Mouse (Mus musculus) neural tube, embryonic 13.5 days (tissue): ENCODE data around the gene Morn1. TPM values are rescaled to one million over a fixed set of nuclear protein-coding genes. Genes with fewer than 3 reads are reported as not detected.
A peak's percentile ranks its signal among the peaks of the same experiment; 100 is the strongest.

Experiments
- ATAC-seq: fragments of 200-750 bp; cut with Nextera tagmentation; 2 replicates; pipeline ENCODE4 v1.8.0; 2017; ENCODE audit warnings: low read depth, mild to moderate bottlenecking, moderate TSS enrichment, moderate library complexity
- H3K27ac ChIP-seq: fragments of 300-500 bp; sonication (generic); replicated peaks from 2 replicates; pipeline ENCODE4 v1.5.1; 2015; ENCODE audit warnings: moderate library complexity, mild to moderate bottlenecking, inconsistent platforms
- H3K27me3 ChIP-seq: fragments of 300-500 bp; sonication (generic); 2 replicates; pipeline ENCODE4 v1.6.1; 2015; ENCODE audit warnings: mild to moderate bottlenecking, inconsistent platforms
- H3K36me3 ChIP-seq: fragments of 300-500 bp; sonication (generic); 2 replicates; pipeline ENCODE4 v1.6.1; 2015; ENCODE audit warnings: mild to moderate bottlenecking, inconsistent platforms
- H3K4me1 ChIP-seq: fragments of 300-500 bp; sonication (generic); replicated peaks from 2 replicates; pipeline ENCODE4 v1.6.1; 2015; ENCODE audit warnings: inconsistent platforms
- H3K4me2 ChIP-seq: fragments of 300-500 bp; sonication (generic); 2 replicates; pipeline ENCODE4 v1.6.1; 2015; ENCODE audit warnings: inconsistent platforms, mild to moderate bottlenecking, moderate library complexity
- H3K4me3 ChIP-seq: fragments of 300-500 bp; sonication (generic); 2 replicates; pipeline ENCODE4 v1.5.1; 2015; ENCODE audit warnings: mild to moderate bottlenecking, inconsistent platforms
- H3K9ac ChIP-seq: fragments of 300-500 bp; sonication (generic); 2 replicates; pipeline ENCODE4 v1.6.1; 2015; ENCODE audit warnings: moderate library complexity, mild to moderate bottlenecking, inconsistent platforms
- H3K9me3 ChIP-seq: fragments of 300-500 bp; sonication (generic); 2 replicates; pipeline ENCODE4 v1.6.1; 2016; ENCODE audit warnings: inconsistent platforms
- WGBS: fragments of 180-500 bp; shearing (Covaris S2); methylation state at CpG from one replicate; pipeline ENCODE4 v1.1.7; 2015; 5-methylcytosine and 5-hydroxymethylcytosine counted together
- polyA plus RNA-seq: library from polyadenylated mRNA; unstranded; fragments of >200 nt; fragmentation: Nextera tagmentation; extraction: Ambion mirVana; gene quantifications from 2 replicates; pipeline ENCODE4 v1.2.1, GENCODE M21; 2015

Gene Morn1
- polyA plus RNA-seq, result 5.6 and 5.7 TPM in 2 replicates

- ATAC-seq, result peak; percentile 98
- under 1% methylated on average over 81 of the region's 85 CpGs for WGBS
- Histone ChIP-seq H3K36me3 (peaks cover 18% of the 10 kb centered on the region), H3K9me3 (no peaks in the 10 kb centered on the region), H3K27ac (peak within 1 kb of the TSS; percentile 94), H3K27me3 (no peaks in the 10 kb centered on the region), H3K9ac (peak within 1 kb of the TSS; percentile 96), H3K4me1 (peaks cover 43% of the 10 kb centered on the region), H3K4me2 (peak within 1 kb of the TSS; percentile 95), H3K4me3 (peak within 1 kb of the TSS; percentile 94)
These were observed at the start of gene Morn1, which contains the start of gene Rer1 for GRCm38 (mm10) chr4:155086108-155087024. Gene Morn1 (plus strand): TSS chr4:155086577. Gene Rer1 (minus strand): TSS chr4:155086382.

GRCm38 (mm10) chr4:155040197-155040596 is 46.2 kb upstream of the Morn1 start:
- H3K27ac ChIP-seq, result peak overlapping the region; percentile 7; the same call in 1 of the 2 replicates
- H3K4me3 ChIP-seq, result 0 out of 2 replicates have a peak overlapping the region, but pooled peaks have one; percentile 5

GRCm38 (mm10) chr4:155040696-155041095 is 45.7 kb upstream of the Morn1 start:
- Histone ChIP-seq H3K9me3 (no peaks in the 10 kb centered on the region), H3K9ac (peak overlapping the region; percentile 41; the same call in 1 of the 2 replicates), H3K4me3 (no peak overlapping the region), H3K36me3 (no peaks in the 10 kb centered on the region), H3K4me1 (peaks cover 35% of the 10 kb centered on the region), H3K27me3 (peaks cover 51% of the 10 kb centered on the region), H3K4me2 (peak overlapping the region; percentile 27), H3K27ac (peak overlapping the region; percentile 7; the same call in 1 of the 2 replicates)
- WGBS, result 60% methylated on average over 6 of the region's 6 CpGs
- no peak for ATAC-seq

More at GRCm38 (mm10) chr4:155040197-155040596, 46.2 kb upstream of the Morn1 start:
- H3K27me3 ChIP-seq, result peaks cover 46% of the 10 kb centered on the region
- peak overlapping the region; percentile 27 for H3K4me2 ChIP-seq
- no peaks in the 10 kb centered on the region for H3K9me3 ChIP-seq
- H3K36me3 ChIP-seq, result no peaks in the 10 kb centered on the region
- H3K9ac ChIP-seq, result peak overlapping the region; percentile 41
- 0 out of 2 replicates have a peak, but pooled peaks have one; percentile 13 for ATAC-seq
- 12% methylated on average over 9 of the region's 9 CpGs for WGBS
- peaks cover 36% of the 10 kb centered on the region for H3K4me1 ChIP-seq

- Histone ChIP-seq H3K9me3 (no peaks in the 10 kb centered on the region), H3K4me1 (peaks cover 35% of the 10 kb centered on the region), H3K27me3 (peaks cover 55% of the 10 kb centered on the region), H3K4me3 (peak overlapping the region; percentile 45), H3K9ac (peak overlapping the region; percentile 69), H3K4me2 (peak overlapping the region; percentile 74), H3K27ac (no peak overlapping the region), H3K36me3 (no peaks in the 10 kb centered on the region)
- ATAC-seq, result peak; percentile 25; the same call in 1 of the 2 replicates
- 2% methylated on average over 62 of the region's 65 CpGs for whole genome bisulfite sequencing
These were observed 43.6 kb upstream of the Morn1 start for GRCm38 (mm10) chr4:155042606-155043288.

GRCm38 (mm10) chr4:155043289-155043625 is 43.1 kb upstream of the Morn1 start:
- Histone ChIP-seq H3K36me3 (no peaks in the 10 kb centered on the region), H3K9me3 (no peaks in the 10 kb centered on the region), H3K4me3 (peak overlapping the region; percentile 45), H3K9ac (peak overlapping the region; percentile 69), H3K27me3 (peaks cover 55% of the 10 kb centered on the region), H3K4me1 (peaks cover 35% of the 10 kb centered on the region), H3K27ac (no peak overlapping the region), H3K4me2 (peak overlapping the region; percentile 74)
- ATAC-seq, result peak; percentile 28; the same call in 1 of the 2 replicates
- WGBS, result 1% methylated on average over 25 of the region's 25 CpGs

GRCm38 (mm10) chr4:155046636-155047035 is 39.7 kb upstream of the Morn1 start:
- H3K9ac ChIP-seq, result no peak overlapping the region
- WGBS, result 86% methylated on average over 14 of the region's 14 CpGs
- no peak overlapping the region for H3K27ac ChIP-seq
- H3K4me2 ChIP-seq, result no peak overlapping the region
- H3K4me1 ChIP-seq, result peaks cover 17% of the 10 kb centered on the region
- no peak for ATAC-seq
- no peaks in the 10 kb centered on the region for H3K36me3 ChIP-seq
- H3K27me3 ChIP-seq, result peaks cover 45% of the 10 kb centered on the region
- no peaks in the 10 kb centered on the region for H3K9me3 ChIP-seq
- H3K4me3 ChIP-seq, result no peak overlapping the region

GRCm38 (mm10) chr4:155050116-155050515 is 36.3 kb upstream of the Morn1 start:
- WGBS, result 74% methylated on average over 7 of the region's 7 CpGs
- H3K4me3 ChIP-seq, result no peak overlapping the region

GRCm38 (mm10) chr4:155056724-155057123 is 29.7 kb upstream of the Morn1 start, which contains the start of gene Plch2:
Gene Plch2 (minus strand): TSS chr4:155056784.
- H3K27me3 ChIP-seq, result no peaks in the 10 kb centered on the region
- WGBS, result 68% methylated on average over 10 of the region's 10 CpGs
- H3K9me3 ChIP-seq, result no peaks in the 10 kb centered on the region
- H3K27ac ChIP-seq, result no peak within 1 kb of the TSS
- no peak within 1 kb of the TSS for H3K4me2 ChIP-seq
- no peak within 1 kb of the TSS for H3K4me3 ChIP-seq
- no peaks in the 10 kb centered on the region for H3K36me3 ChIP-seq
- ATAC-seq, result no peak
- H3K4me1 ChIP-seq, result peaks cover 45% of the 10 kb centered on the region
- H3K9ac ChIP-seq, result peak within 1 kb of the TSS; percentile 17; the same call in 1 of the 2 replicates

More at GRCm38 (mm10) chr4:155050116-155050515, 36.3 kb upstream of the Morn1 start:
- no peaks in the 10 kb centered on the region for H3K9me3 ChIP-seq
- no peak overlapping the region for H3K4me2 ChIP-seq
- H3K27ac ChIP-seq, result no peak overlapping the region
- peaks cover 10% of the 10 kb centered on the region for H3K27me3 ChIP-seq
- no peak overlapping the region for H3K9ac ChIP-seq
- H3K36me3 ChIP-seq, result no peaks in the 10 kb centered on the region
- no peak for ATAC-seq
- peaks cover 17% of the 10 kb centered on the region for H3K4me1 ChIP-seq

- H3K9ac ChIP-seq, result no peak overlapping the region
- peaks cover 40% of the 10 kb centered on the region for H3K4me1 ChIP-seq
- no peak overlapping the region for H3K4me3 ChIP-seq
- H3K27me3 ChIP-seq, result no peaks in the 10 kb centered on the region
- 35% methylated on average over 10 of the region's 10 CpGs for WGBS
- ATAC-seq, result no peak
- H3K36me3 ChIP-seq, result no peaks in the 10 kb centered on the region
- no peak overlapping the region for H3K27ac ChIP-seq
- no peaks in the 10 kb centered on the region for H3K9me3 ChIP-seq
- no peak overlapping the region for H3K4me2 ChIP-seq
These were observed 28.1 kb upstream of the Morn1 start for GRCm38 (mm10) chr4:155058325-155058724.

- Histone ChIP-seq H3K27ac (no peak overlapping the region), H3K9ac (peak overlapping the region; percentile 31; the same call in 1 of the 2 replicates), H3K36me3 (peaks cover 9% of the 10 kb centered on the region), H3K9me3 (no peaks in the 10 kb centered on the region), H3K27me3 (no peaks in the 10 kb centered on the region), H3K4me3 (no peak overlapping the region), H3K4me1 (peaks cover 38% of the 10 kb centered on the region), H3K4me2 (no peak overlapping the region)
- no peak for ATAC-seq
- WGBS, result 36% methylated on average over 3 of the region's 3 CpGs
These were observed 22.5 kb upstream of the Morn1 start for GRCm38 (mm10) chr4:155063895-155064294.

GRCm38 (mm10) chr4:155064474-155064873 is 21.9 kb upstream of the Morn1 start:
- WGBS, result 82% methylated on average over 2 of the region's 2 CpGs
- Histone ChIP-seq H3K4me3 (no peak overlapping the region), H3K27ac (no peak overlapping the region), H3K4me1 (peaks cover 38% of the 10 kb centered on the region), H3K9me3 (no peaks in the 10 kb centered on the region), H3K4me2 (no peak overlapping the region), H3K9ac (no peak overlapping the region), H3K36me3 (peaks cover 15% of the 10 kb centered on the region), H3K27me3 (no peaks in the 10 kb centered on the region)
- no peak for ATAC-seq
